Mouse (Mus musculus): ENCODE measurements around the gene Sema3b.

Gene Sema3b

GRCm38 (mm10) chr9:107632478-107632877, 23.4 kb upstream of the Sema3b start:
- DNase-seq = peak in 1 of 2 experiments; percentile 48

DNA sequence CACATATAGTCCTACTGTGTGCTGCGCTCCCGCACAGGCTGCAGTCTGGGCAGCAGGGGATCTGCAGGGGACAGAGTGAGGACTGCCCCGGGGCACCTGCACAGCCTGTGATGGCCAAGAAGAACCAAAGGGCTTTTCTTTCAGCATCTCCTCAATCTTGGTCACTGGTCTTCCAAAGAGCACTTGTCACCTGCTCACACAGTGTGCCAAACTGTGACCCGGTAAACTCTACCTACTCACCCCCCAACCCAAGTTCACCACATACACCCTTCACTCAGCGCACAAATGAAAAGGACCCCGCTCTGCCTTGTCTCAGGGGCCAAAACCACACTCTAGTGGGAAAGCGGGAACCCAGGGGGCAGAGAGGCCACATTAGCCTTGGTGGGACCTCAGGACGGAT, 22.8 kb upstream of the Sema3b start:
- DNase-seq = no peak

GRCm38 (mm10) chr9:107631311-107631826, 22.3 kb upstream of the Sema3b start:
- no peak for DNase-seq

DNA sequence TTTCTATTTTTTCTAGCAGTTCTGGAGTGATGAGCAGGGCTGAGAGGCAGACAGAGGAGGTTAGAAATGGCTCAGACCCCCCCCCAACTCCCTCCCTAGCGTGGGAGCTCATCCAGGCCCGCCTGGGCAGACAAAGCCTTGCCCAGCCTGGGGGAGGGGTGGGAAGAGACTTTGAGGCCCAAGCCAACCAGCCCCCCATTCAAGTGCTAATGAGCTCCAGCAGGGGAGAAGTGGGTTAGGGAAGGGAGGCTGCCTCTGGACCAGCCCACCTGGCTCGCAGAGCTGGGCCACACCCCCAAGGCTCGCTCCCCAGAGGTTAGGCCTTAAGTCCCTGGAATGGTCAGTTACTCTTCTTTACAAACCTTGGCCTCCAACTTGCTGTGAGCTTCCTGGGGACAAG, 21.5 kb upstream of the Sema3b start:
- peak in 1 of 2 experiments; percentile 46 for DNase-seq

- no peak for DNase-seq
These were observed 20.9 kb upstream of the Sema3b start for GRCm38 (mm10) chr9:107629901-107630425.

- DNase-seq = no peak
These were observed 20.3 kb upstream of the Sema3b start for GRCm38 (mm10) chr9:107629411-107629730.

GRCm38 (mm10) chr9:107628721-107629410, 19.8 kb upstream of the Sema3b start:
- DNase-seq = peak in 1 of 2 experiments; percentile 33

DNA sequence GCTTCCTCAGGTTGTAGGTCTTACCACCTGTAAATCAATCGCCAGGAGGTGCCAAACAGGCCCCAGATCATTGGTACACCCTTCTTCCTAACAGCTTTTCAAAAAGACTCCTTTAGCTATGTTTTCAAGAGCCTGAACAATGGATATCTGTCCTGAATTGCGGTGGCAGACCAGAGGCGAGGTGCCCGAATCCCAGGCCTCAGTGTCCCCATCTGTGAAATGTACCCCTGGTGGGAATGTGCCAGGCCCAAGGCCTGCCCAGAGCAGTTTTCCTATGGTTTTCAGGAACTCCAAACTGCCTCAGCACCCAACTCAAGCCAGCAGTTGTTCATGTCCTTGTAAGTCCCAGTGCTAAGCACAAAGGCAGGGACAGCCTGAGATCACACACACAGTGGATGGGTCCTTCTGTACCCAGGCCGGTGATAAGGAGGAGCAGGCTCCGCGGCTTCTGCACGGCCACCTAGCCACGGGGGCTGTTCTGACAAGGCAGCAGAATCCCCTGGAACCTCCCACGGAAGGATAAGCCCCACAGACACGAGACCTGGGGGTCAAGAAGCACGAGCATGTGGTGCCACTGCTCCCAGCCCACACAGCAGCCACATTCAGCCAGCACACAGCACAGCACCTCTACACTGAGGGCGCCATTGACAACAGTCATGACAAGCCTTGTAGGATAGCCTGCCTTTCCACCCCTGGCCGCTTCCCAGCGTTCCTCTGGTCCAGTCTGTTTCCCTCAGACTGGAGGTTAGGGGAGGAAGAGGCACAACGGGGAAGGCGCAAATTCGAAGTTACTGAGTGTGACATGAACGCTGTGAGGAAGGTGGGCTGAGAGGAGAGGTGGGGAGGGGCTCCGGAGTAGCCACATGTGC, 18.6 kb upstream of the Sema3b start:
- peak in 1 of 2 experiments; percentile 36 for DNase-seq

DNA sequence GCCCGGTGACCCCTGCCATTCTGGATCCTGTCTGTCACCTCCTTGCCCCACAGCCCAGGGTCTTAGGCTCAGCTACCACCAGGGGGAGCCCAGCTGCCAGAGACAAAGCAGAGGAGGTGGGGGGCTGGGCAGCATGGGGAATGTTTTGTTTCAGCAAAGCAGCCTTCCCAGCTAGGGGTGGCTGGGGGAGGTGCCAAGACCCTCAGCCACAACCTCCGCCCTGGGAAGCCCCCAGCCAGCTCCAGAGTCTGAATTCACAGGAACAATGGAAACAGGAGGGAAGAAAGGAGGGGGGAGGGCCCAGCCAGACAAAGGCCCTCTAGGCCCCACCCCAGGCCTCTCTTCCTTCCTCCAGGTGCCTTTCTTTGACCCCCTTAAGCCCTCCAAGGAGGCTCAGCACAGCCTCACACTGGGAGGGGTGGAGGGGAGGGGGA, 17.8 kb upstream of the Sema3b start:
- DNase-seq = peak; percentile 75 to 85

DNA sequence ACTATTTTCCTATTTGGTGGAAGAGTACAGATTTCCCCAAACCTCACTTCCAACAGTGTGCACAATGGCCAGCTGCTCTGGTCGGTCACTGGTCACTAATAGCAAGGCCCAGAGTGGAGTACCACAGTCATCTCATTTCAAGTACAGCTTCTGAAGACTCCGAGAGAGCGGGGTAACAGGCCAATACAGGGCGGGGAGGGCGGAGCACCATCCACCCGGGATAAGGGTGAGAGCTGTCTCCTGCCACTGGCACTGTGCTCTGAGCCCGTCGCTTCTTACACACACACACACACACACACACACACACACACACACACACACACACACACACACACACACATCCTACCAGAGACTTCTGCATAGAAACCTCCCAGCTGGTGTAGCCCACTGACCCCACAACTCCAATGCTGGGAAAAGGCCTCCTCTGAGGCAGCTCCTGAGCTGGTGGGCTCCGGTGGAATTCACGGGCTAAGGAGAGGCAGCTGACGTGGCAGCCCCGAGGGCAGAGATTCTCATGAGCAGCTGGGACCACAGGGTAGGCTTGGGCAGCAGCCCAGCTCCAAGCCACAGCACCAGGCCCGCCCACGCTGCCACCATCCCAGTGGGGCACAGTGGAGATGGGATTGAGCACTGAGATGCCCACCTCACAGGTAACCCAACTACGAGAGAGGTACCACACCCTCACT, 17.3 kb upstream of the Sema3b start:
- DNase-seq = peak in 1 of 2 experiments; percentile 33

DNA sequence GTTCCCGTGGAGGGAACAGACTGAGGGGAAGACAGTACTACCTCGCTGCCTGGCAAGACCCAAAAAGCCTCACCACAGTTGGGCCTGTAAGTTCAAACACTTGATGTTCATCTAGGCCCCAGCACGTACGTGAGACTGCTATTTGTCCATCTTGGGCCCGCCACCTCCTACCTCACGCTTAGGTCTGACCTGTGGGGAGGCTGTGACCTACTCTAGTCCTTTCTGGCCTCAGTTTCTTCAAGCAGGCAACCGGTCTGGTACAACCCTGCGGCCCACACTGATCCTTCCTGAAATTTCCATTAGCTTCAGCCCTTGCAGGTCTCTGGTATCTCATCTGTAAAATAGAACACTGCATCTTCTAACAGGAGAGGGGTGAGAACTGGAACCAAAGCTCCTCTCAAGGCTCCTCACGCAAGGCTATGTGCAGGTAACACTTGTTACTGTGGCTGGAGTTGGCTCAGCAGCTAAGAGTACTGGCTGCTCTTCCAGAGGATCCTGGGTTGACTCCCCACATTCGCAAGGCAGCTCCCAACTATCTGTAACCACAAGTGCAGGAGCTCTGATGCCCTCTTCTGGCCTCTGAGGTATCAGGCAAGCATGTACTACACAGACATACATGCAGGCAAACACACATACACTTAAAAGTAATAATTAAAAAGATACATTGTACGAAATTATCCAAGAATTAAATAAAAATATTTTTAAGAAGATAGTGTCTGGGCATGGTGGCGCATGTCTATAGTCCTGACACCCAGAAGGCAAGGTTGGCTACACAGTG, 16.5 kb upstream of the Sema3b start:
- peak in 1 of 2 experiments; percentile 36 for DNase-seq

DNA sequence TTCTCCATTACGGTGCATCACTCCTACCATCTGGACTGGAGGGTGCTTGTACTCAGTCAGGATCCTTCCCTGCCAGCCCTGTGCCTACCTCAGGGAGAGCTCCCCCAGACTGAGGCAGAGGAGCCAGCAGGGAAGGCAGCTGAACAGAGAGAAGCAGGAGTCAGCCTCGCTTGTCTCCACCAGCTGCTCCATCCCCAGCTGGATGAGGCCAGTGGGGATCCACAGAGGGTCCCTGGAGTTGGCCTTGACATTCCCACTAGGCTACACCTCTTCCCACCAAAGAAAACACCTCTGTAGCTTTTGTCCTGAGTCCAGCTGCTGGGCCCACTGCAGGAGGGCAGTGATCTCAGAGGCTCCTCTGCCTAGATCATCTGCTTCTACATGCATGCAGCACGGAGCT, 15.9 kb upstream of the Sema3b start:
- DNase-seq = no peak

DNA sequence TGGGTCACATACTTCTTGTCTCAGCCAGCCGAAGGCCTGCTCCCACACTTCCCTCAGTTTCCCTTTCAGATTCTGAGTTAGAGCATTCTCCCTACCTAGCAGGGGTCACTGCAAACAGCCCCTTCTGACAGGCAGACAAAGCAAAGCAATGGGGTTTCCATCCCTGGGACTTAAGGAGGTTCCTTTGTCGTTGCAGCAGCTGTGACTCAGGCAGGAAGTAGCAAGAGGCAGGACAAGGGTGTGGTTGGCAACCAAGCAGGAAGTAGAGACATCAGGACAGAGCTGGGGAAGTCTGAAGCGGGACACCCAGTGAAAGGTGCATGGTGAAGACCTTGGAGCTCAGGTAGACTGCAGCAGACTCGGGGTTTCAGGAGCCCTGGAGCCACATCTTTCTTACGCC, 15.5 kb upstream of the Sema3b start:
- no peak for DNase-seq

GRCm38 (mm10) chr9:107620954-107621353, 11.9 kb upstream of the Sema3b start:
- peak in 1 of 2 experiments; percentile 54 for DNase-seq

- no peak for DNase-seq
These were observed 10.5 kb upstream of the Sema3b start for GRCm38 (mm10) chr9:107619546-107619879.

- DNase-seq = peak in 1 of 2 experiments; percentile 49
These were observed 9.9 kb upstream of the Sema3b start for GRCm38 (mm10) chr9:107618778-107619545.

DNA sequence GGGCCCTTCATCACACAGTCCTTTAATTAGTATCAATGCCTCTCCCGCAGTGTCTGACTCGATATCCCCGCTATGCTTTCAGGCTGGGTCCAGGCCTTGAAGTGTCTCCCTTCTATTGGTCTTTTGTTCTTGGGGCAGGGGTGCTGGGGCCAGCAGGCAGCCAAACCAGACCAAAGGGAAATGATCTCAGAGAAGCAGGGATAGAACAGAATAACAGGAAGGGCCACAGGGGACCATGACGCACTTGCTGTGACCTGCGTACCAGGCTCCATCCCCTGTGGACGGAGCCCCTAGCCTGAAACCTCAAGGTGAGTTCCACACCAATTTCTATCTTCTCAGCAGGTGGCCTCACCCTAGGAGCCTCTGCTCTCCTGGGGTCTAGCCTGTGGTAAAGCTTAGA, 9.1 kb upstream of the Sema3b start:
- no peak for DNase-seq

GRCm38 (mm10) chr9:107617461-107617860, 8.4 kb upstream of the Sema3b start:
- no peak for DNase-seq

DNA sequence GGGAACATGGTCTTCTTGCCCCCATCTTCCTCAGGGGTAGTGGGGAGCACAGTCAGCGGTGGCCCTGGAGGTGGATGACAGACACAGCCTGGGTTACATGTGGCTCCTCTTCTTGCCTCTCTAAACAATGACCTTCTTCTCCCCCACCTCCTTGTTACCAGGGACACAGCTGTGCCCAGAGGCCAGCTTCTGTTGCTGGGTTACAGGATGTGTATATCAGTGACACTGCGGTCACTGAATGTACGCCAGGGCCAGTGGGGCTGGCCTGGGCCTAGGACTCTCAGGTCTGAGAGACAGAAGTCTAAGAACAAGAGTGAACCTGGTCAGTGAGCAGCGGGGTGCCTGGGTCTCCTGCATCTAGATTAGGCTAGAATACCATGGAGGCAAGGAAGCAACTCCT, 6.0 kb upstream of the Sema3b start:
- DNase-seq = peak in 1 of 2 experiments; percentile 27

DNA sequence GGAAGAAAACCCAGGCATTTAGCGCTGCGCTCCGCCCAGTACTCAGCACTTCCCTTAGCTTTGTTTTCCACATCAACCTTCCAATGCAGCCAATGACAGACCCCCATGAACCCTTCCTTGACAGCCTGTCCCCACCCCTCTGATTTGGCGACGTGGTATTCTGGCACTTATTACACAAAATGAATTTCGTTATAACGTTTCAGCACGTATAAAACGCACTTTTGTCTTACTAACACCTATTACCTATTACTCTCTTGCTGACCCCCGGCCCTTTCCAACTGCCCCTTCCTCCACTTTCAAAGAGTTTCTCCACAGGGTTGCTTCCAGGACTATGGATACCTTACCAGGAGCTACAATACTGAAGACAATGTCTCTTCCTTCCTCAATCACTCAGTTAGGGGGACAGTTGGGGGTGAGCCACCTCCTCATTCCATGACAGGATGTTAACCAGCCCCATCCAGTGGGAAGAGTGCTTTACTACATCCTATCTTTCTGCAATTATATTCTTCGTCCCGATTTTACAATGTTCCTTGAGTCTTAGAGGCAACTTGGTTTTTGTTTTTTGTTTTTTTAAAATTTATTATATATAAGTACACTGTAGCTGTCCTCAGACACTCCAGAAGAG, 4.0 kb upstream of the Sema3b start:
- DNase-seq = no peak

All from cerebellum, postnatal 25 days (tissue).